Mouse (Mus musculus) embryo, embryonic 11 days (tissue): Measurements from ENCODE around the gene Cct2.

Experiments
- DNase-seq: peaks from one replicate; pipeline ENCODE4 v3.0.0-alpha.2; 2015

Cct2 gene

DNA sequence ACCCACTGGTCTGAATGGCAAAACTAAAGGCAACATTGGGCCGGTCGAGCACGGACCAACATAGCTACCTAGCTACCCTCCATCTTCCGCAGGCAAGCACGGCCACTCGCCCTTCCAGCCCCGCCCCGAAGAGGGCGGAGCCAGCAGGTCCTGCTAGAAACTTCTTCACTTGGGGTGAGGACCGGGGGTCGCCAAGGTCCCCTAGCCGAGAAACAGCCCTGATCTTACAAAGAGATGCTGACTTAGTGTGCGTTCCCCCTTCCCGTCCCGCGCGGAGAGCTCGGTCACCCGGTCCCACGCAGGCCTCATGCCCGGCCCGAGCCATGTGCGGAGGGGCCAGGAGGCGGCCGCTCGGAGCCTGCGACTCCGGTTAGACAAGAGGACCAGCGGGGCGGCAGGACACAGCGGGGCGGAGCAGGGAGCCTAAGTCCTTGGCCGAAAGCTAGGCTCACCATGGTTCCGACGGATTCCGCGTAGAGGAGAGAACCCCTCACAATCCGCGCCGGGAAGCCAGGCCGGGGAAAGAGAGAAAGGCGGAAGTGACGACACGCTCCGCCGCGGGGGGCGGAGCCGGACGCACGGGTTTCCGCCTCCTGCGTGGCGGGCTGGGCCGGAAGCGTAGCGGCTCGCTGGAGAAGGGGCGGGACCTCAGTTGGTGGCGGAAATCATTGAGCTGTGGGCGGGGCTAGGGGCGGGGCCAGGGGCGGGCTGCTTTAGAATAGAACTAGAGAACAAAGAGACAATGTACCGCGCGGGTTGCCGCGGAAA is at the start of gene Cct2:
Cct2 (minus strand) TSS at position 561 of the 768 bp plus-strand sequence.
- peak; percentile 98 for DNase-seq

DNA sequence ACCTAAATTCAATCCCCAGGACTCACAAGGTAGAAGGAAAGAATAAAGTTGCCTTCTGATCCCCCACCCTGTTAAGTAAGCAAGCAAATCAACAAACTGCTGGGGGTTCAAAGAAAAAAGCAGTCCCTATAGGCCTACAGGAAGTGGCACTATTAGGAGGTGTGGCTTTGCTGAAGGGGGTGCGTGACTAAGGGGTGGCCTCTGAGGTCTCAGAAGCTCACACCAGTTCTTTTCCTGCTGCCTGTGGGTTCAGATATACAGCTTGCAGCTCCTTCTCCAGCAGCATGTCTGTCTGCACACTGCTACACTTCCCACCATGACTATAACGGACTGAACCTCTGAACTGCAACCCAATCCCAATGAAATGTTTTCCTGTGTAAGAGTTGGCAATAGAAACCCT is 48.9 kb upstream of the Cct2 start:
- no peak for DNase-seq

DNA sequence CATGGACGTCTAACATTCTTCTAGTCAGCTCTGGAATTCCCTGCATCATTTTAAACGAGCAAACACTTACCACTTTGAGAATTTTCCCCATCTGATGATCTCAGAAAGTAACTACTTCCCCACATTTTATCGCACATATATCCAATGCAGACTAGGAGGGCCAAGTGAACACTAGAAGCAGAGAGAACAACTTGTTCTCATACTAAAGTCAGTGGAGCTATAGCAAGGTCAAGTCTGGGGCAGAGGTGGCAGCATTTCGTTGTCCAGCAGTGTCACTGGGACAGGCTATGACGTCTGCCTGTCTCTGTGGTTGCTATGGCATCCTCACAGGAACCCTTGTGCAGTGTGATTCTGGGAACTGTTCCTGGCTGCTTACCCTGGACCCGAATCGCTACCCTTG is 47.8 kb upstream of the Cct2 start:
- DNase-seq = peak; percentile 32

DNA sequence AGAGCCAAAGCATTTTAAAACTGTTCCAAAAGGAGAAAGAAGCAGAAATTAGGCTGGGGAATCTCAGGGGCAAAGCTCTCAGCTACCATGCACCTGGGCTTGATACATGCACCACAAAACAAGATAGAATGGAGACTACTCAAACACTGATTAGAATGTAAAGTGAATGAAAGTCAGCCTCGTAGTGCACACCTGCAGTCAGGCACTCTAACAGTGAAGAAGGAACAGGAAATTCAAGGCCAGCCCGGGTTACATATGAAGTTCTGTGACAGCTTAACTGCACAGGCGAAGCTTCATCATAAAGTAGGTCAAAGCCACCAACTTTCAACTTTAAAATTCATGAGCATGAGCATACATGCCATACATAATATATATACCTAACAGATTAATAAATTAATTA is 46.7 kb upstream of the Cct2 start:
- DNase-seq = no peak

DNA sequence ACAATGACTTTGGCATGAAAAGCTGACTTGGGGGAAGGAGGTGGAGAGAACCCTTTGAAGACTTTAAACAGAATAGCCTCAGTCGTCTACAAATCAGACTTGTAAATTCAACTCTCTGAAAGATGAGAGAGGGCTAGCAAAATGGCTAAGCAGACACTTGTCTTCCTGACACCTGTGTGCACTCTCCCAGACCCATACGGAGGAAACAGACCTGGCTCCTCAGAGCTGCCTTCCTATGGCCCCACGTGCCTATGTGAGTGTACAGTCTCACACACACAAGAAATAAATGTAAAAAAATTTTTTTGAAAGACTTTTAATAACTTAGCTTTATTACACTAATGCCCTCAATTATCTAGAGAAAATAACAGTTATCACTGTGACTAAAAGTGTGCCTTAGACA is 43.1 kb upstream of the Cct2 start:
- no peak for DNase-seq

DNA sequence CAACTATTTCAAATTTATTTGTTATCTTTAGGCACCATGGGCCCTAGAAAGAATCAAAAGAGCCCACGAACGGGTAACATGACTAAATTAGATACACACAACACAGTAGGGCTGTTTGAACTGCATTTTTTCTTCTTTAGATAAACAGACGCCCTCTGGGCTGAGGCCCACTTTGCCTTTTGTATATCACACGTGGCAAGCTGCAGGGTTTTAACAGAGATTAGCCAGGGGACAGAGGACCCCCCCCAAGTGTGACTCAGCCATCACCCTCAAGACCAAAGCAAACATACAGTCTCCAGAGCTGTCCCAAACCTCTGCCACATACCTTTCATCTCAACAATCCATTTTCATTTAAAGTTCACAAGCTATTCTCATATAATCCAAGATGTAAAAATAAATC is 42.6 kb upstream of the Cct2 start:
- peak; percentile 32 for DNase-seq

DNA sequence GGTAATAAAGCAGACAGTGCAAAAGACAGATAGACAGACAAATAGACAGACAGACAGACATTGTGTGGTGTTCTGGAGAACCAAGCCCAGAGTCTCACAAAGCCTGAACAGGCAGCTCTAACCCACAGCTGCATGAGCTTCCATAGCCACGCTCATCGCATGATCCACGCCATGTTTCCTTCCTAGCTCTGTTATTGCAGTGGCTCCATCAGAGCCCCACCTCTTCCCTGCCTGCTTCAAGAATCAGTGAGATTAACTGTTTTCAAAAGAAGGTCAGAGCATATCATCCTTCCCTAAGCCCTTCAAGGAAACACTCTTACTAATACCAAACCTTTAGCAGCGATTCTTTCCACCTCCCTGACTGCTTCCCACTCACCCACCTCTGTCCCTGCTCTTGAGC is 41.4 kb upstream of the Cct2 start:
- no peak for DNase-seq

DNA sequence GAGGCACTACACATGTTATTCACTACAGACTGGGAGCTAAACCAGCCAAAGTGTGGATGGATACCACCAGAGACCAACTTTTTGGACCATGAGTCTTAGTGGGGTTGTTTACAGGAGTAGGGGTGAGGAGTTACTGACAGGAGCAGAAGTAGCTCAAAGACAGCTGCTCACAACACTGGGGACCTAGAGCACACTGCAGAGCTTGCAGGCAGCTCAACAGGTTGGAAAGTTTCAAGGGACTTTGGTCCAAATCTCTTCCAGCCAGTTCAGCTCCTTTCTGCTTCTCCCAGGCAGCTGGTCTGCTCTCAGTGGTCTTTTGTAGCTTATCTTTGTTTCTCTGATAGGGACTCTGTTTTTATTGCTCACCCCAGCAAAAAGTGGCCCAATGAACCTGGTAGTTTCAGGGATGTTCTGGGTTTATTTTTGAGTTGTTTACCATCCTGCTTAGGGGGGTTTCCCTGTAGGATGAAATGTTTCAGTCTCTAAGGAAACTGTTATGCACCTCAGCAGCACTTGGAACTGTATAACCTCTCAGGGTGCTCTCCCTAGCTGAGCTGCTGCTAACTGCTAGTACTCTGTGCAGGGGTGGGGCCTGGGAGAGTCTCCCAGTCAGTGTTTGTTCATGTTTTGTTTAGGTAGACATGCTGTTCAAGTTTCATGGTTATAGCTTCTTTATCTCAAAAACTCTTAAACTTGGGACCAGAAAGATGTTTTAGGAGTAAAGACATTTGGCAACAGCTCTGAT is 40.4 kb upstream of the Cct2 start:
- DNase-seq = no peak

DNA sequence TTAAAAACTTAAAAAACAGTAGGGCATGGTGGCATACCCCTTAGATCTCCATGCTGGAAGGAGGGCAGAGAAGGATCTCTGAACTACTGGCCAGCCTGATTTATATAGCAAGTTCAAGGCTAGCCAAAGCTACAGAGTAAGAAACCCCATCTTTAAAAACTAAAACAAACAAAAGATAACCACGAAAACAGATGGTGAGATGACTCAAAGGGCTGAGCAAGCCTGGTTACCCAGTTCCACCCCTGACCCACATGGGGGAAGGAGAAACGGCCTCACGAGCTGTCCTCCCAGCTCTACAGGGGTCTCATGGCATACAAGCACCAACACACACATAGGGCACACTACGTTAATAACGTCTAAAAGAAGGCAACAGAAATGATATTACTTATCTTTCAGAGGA is 36.6 kb upstream of the Cct2 start:
- DNase-seq = no peak

DNA sequence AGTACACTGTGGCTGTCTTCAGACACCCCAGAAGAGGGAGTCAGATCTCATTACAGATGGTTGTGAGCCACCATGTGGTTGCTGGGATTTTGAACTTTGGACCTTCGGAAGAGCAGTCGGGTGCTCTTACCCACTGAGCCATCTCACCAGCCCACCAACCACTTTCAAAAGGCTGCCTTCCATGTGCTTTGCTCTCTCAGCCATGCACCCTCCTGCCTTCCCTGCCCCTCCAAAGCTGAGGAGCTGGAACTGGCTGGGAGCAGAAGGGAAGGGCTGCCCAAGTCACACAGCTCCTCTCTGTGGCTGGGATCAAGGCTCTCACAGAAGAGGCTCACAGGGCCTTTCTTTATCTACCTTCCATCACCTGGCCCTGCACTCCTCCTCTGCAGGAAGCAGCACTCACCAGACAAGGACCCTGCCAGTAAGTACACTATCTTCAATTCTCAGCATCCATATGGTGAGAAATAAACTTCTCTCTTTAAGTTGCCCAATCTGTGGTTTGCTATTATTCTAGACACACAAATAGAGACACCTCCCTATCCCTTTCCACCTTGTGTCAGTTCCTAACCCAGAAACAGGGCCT is 33.6 kb upstream of the Cct2 start:
- DNase-seq = no peak

DNA sequence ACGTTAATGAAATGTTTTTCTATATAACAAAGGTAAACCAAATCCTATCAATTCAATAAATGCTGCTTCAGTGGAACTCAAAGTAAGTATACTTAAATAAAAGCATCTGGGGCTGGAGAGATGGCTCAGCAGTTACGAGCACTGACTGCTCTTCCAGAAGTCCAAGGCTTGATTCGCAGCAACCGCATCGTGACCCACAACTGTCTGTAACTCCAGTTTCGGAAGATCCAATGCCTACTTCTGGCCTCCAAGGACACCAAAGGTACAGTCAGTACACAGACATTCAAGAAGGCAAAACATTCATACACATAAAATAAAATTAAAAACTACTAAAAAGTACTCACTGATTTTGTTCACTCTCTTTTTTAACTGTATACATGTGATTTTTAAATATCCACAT is 32.5 kb upstream of the Cct2 start:
- DNase-seq = no peak

DNA sequence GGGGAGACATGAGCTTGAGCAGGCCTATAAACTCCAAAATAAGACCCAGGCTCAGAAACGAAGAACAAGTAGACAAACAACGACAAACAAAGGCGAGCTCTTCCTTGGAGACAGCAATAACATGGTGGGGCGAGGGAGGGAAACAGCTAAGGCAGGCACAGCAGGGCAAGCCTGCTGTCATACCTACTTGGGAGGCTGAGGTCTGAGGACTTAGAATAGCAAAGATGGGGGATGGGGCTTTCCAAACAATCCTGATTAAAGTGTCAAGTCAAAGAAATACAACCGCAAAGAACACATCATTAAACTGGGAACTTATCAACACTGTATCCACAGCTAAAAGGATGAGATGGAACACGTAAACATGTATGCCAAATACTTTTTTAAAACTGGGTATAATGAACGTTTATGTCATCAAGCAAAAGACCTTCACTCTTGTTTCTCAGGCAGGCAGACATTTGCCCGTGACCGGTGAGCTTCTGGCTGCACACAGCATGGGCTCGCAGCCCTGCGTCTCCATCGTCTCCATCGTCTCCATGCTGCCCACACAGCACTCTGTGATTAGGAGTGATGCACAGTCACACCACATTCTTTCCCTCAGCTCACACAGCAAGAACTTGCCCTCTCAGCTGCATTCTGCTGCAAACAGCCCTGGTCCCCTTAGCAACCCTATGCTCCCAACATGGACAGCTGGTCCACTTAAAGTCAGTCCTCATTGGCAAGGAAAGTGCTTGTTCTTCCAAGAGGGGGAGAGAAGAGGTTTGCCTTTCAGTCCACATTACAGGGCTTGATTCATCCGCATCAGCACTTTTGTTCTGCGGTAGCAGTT is 31.1 kb upstream of the Cct2 start:
- peak; percentile 70 for DNase-seq

DNA sequence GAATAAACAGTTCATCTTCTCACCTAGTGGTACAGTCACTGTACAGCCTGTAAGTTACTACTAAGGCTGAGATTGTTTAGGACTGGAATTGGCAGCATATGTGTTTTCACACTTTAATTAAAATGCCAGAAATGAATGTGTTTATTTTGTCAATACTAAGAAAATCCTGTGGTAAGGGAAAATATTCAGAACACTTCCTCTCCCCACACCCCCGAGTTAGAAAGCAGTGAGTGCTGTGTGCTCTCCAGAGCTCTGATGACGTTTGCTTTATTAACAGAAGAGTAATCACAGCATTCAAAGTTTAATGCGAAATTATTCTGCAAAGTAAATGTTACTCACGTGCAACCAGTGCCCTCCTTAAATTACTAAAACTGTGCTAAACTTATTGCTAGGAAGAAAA is 26.0 kb upstream of the Cct2 start:
- DNase-seq = no peak

DNA sequence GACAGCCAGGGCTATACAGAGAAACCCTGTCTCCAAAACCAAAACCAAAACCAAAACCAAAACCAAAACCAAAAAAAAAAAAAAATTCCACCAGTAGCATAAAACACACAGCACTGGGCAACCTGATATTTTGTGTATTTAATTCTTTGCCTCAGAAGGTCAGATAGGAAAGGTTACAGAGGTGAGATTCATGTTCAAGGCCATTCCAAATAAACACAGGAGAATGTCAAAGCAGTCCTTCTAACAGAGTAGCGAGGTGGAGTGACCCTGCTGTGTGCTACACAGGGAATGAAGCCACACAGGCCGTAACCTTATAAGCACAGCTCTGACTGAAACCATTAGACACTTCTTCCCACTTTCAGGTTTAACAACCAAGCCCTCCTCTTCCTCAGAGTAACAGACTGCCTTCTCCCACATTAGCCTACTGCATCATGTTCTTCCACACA is 18.3 kb upstream of the Cct2 start:
- DNase-seq = no peak

DNA sequence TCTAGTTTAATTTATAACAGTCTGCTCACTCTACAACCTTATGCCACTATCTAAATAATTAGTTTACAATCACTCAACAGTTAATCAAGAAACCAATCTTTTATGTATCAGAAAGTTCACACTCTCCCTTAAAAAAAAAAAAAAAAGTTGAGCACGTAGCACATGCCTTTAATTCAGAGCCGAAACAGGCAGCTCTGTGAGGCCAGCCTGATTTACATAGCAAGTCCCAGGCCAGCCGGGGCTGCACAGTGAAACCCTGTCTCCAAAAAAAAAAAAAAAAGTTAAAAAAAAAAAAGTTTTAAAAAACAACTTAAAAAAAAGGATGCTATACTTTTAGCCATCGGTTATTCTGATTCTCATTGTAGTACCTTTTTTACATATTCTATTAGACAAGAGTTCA is 17.7 kb upstream of the Cct2 start:
- DNase-seq = no peak

DNA sequence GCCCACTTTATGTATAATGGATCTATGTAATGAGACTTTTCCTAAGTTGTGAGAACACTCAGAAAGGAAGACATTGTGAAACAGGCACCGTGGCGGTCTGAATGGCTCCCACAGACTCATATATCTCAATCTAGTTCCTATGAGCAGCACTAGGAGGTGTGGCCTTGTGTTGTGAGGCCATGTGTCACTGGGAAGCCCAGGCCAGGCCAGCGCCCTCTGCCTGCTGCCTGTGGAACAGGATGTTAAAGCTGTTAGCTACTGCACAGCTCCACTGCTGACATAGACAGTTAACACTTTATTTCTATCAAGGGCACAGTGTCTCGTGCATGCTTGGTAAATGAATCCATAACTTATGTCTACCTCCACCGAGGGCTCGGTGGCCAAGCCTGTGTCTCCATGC is 14.7 kb upstream of the Cct2 start:
- DNase-seq = peak; percentile 40

DNA sequence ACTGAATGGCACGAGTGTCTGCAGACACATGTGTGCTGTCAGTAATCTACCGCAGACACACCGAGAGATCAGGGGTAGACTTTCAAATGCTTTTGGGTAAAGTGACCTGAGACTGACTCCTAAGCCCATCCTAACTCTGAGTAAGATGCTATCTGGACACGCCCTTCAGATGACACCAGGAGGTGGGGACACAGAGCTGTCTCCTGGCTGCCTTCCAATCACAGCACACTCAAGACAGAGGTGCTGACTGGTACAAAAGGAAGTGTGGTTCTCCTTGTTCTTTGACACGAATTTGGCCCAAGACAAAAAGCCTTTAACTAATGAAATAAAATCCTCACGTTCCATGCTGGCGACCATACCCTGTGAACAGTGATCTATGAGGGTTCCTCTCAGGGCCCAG is 9.6 kb upstream of the Cct2 start:
- no peak for DNase-seq

DNA sequence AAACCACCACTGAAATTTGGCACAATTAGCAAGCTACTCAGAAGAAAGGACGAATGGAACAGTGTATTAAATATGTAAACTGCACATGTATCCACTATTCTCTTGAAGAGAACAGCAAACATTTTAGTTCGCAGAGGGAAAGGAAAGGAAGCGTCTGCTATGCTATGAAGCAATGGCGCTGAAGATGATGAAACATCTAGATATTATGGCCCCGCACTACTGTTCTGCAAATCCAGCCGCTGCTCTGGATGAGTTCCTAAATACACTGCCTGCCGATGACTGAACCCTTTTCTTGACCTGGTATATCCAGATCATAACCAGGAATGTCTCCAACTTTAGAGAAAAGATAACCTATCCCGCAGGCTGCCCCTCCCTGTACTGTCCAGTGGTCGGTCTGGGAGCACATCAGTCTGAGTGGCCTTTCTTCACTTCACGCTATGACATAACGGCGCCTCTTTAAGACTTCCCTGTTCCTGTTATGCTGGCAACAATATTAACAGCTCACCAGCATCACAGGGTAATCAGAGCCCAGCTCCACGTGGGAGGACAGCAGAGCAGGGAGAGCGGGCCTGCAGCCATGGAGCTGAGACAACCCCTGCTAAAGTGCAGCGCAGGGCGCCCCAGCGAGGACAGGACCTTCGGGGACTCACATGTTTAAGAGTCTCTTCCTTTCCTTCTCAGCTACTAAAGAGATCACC is 8.7 kb upstream of the Cct2 start:
- no peak for DNase-seq

DNA sequence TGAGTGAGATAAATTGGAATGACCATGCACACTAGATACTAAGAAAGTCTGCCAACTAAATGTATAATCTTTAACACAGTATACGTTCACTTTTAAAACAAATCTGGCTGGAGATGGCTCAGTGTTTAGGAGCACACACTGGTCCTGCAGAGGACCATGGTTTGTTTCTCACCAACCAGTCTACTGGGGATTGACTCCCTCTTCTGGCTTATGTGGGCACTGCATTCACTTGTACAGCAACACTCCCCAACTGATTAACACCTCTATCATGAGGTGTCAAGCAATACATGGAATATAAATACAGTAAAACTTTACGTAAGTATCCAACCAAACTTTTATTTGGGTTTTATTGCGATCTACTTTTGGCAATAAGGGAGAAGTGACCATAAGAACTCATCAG is 5.5 kb upstream of the Cct2 start:
- no peak for DNase-seq

DNA sequence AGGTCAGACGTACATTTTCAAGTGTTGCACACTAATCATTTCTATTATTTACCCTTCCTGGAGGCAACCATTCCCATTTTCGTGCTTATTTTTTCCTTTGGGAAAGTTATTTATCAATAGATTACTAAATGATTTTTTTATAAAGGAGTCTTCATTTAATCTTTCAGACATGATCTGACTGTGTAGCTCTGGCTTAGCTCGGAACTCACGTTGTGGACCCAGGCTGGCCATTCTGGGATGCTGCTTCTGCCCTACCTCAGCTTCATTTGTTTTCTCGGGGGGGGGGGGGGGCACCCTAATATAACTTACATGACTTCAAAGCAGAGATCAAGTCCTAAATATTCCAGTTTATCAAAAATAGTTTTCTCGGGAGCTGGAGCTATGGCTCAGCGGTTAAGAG is 462 bp upstream of the Cct2 start:
- DNase-seq = no peak

DNA sequence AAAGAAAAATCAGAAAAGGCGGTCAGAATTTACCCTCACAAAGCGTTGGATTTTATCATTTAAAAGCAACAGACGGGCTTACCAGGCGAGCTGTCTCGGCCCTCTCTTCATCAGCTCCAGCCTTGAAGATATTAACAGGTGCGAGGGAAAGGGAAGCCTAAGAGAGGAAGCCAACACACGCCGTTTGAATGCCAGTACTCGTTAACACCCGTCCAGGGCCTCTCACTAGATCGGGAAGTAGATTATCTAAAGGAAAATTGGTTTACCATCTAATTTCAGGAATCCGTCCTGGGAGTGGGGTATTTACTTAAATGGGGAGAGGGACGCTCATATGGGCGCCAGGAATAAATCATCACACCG is 740 bp downstream of the Cct2 start:
- no peak for DNase-seq

DNA sequence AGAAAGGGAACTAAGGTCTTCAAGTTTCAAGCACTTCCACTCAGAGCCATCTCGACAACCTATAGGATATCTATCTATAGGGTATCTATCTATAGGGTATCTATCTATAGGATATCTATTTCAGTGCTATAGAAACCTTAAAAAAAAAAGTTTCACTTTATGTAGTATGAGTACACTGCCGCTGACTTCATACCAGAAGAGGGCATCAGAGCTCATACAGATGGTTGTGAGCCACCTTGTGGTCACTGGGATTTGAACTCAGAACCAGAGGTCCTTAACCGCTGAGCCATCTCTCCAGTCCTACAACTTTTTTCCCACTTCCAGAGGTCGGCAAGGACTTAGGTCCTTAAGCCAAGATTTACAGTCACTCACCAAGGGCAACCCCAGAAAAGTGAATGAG is 7.9 kb downstream of the Cct2 start:
- no peak for DNase-seq
